Mouse (Mus musculus): ENCODE measurements at regions not wholly inside any gene's neighbourhood (a gene's known extent, or its start where the extent isn't known, plus 50 kb on each side); places are given as distances from the start of the nearest gene placed in this dataset.
A peak's percentile ranks its signal among the peaks of the same experiment; 100 is the strongest.

DNA sequence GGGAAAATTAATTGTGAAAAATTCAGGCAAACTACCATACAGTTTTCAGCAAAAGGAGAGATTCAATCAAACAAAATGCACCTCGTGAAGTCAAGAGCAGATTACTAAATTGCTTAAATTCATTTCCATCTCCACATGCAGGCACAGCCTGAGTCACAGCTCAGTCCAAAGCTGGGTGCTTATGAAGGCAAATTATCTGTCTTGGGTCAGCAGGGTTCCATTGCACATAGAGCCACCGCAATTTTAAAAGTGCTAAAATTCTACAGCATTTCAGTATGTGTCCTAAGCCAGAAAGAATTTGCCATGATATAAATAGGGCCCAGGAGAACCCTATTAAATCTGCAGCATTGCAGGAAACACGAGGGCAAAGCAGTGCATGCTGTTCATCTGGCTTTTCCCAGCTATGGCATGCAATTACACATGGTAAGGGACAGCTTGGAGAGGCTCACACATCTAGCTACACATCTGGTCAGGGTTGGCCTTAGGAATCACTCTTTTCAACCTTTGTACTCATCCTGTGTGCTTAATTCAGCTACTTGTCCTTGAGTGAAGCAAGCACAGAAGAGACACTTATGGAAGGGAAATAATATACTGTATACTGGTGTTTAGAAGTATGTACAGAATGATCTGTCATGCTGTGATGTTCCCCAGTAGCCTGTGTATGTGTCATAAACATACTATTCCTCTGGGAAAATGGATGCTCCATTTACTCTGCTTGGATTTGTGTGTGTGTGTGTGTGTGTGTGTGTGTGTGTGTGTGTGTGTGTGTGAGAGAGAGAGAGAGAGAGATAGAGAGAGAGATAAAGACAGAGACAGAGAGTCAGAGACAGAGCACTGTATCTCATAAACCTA is 271.0 kb upstream of the Myo3a start:
- Histone ChIP-seq H3K27ac (peak overlapping the region; percentile 68), H3K27me3 (no peaks in the 10 kb centered on the region), H3K4me3 (no peak overlapping the region), H3K9me3 (no peaks in the 10 kb centered on the region), H3K4me2 (no peak overlapping the region), H3K9ac (0 out of 2 replicates have a peak overlapping the region, but pooled peaks have one; percentile 10), H3K4me1 (replicated peaks) (peaks cover 22% of the 10 kb centered on the region), H3K36me3 (no peaks in the 10 kb centered on the region)
- ATAC-seq (ENCODE audit: low FRiP score): 0 out of 2 replicates have a peak, but pooled peaks have one; percentile 37
- 53% methylated on average over 3 of the region's 3 CpGs for WGBS

DNA sequence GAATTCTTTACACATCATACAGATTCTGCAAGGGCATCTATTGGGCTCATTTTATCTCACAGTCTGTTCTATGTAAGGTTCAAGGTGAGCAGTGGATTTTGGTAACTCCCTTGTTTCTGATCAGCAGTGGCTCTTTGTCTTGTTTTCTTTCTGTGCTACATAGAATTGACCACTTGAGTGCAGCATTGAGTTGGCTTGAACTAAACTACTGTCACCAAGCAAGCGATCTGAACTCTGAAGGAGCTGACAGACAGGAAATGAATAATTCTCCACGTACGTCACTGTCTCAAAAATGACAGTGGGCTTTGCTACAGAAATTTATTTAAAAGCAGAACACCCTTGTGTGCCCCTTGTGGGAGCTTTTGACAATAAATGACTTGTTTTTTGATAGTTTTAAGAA is 268.9 kb upstream of the Myo3a start:
- Histone ChIP-seq H3K27ac (peak overlapping the region; percentile 79), H3K4me1 (replicated peaks) (peaks cover 31% of the 10 kb centered on the region), H3K27me3 (no peaks in the 10 kb centered on the region), H3K4me2 (peak overlapping the region; percentile 44), H3K36me3 (no peaks in the 10 kb centered on the region), H3K9me3 (no peaks in the 10 kb centered on the region), H3K9ac (peak overlapping the region; percentile 59), H3K4me3 (no peak overlapping the region)
- 0% methylated on average over 3 of the region's 3 CpGs for WGBS
- peak; percentile 74 for ATAC-seq (ENCODE audit: low FRiP score)

DNA sequence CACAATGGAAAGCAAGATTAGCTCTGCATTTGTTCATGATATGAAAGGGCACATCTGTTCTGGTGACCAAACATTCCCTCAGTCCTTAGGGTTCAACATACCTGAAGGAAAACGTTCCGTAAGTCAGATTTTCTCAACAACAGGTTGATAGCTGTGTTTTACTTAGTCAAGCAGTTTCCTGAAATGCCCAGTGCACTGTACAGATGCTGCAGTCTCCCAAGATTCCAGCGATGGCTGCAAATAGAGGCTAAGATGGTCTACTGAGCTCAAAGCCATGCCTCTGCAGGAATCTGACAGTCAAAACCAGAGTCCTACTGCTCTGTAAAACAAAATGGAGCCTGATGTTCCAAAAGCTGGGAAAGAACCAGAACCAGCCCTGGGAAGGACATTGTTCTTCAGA is 268.5 kb upstream of the Myo3a start:
- H3K4me3 ChIP-seq: no peak overlapping the region
- peak overlapping the region; percentile 79 for H3K27ac ChIP-seq
- no peaks in the 10 kb centered on the region for H3K36me3 ChIP-seq
- no peaks in the 10 kb centered on the region for H3K9me3 ChIP-seq
- peaks cover 35% of the 10 kb centered on the region for H3K4me1 ChIP-seq (replicated peaks)
- peak overlapping the region; percentile 44 for H3K4me2 ChIP-seq
- no peaks in the 10 kb centered on the region for H3K27me3 ChIP-seq
- peak overlapping the region; percentile 51 for H3K9ac ChIP-seq
- WGBS: 46% methylated on average over 3 of the region's 3 CpGs
- no peak; the same call in 1 of the 2 replicates for ATAC-seq (ENCODE audit: low FRiP score)

DNA sequence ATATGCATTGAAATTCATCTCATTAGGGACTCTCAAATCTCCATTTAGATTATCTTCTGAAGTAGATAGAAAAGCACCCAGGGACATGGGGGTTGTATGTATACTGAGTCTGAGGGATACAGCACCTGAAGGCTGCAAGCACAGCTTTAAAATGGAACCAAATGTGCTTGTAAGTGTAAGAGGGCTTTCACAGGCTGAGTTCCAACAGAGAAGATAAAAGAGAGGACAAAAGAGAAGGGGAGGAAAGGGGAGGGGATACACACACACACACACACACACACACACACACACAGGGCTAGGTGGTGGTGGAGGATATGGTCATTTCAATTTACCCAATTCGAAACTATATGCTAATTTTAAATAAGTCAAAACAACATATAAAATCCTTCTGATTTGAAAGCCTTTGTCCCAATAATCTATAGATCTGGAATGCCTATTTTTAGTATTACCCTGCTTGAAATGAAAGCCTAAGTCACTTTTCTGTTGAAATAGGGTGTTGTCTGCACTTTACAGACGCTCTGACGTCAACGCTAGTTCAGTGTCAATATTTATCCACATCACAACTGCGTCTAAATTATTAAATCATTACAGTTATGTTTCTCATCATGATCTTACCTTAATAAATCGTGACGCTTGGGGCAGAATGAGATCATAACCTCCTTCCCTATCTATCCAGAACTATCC is 263.8 kb upstream of the Myo3a start:
- 8% methylated on average over 7 of the region's 7 CpGs for WGBS
- peak; percentile 70 for ATAC-seq (ENCODE audit: low FRiP score)

DNA sequence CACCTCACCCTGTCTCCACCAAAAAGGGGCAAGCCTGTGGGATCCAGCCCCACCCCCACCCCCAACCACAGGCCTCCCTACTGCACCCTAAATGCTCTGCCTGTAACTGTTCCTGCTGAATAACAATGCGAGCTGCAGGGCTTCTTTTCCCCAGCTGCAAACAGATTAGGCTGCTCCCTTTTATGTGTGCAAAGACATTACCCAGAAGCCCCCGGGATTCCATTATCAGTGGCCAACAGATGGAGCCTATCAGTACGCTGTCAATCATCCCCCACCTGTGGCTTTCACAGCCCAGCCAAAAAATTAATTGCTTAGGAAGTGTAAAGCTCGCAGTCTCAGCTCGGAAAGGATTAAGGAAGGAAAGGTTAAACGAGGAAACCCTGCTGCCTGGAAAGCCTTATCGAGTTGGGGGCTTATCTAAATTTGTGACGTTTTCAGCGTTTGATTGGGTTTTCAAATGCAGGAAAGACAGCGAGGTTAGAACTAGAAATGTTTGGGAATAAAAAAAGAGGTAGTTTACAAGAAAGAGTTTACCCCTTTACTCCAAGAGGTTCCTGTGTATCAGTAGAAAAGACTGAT is 263.2 kb upstream of the Myo3a start:
- Histone ChIP-seq H3K4me2 (peak overlapping the region; percentile 49), H3K27me3 (no peaks in the 10 kb centered on the region), H3K9ac (peak overlapping the region; percentile 53; the same call in 1 of the 2 replicates), H3K4me3 (peak overlapping the region; percentile 24), H3K9me3 (no peaks in the 10 kb centered on the region), H3K27ac (peak overlapping the region; percentile 92), H3K4me1 (replicated peaks) (peaks cover 18% of the 10 kb centered on the region), H3K36me3 (no peaks in the 10 kb centered on the region)
- ATAC-seq (ENCODE audit: low FRiP score): peak; percentile 95
- WGBS: 2% methylated on average over 10 of the region's 10 CpGs

More for the DNA sequence above, 263.8 kb upstream of the Myo3a start:
- Histone ChIP-seq H3K27me3 (no peaks in the 10 kb centered on the region), H3K4me1 (replicated peaks) (peaks cover 24% of the 10 kb centered on the region), H3K4me2 (peak overlapping the region; percentile 49), H3K27ac (peak overlapping the region; percentile 92), H3K9me3 (no peaks in the 10 kb centered on the region), H3K9ac (peak overlapping the region; percentile 53; the same call in 1 of the 2 replicates), H3K4me3 (peak overlapping the region; percentile 24), H3K36me3 (no peaks in the 10 kb centered on the region)

DNA sequence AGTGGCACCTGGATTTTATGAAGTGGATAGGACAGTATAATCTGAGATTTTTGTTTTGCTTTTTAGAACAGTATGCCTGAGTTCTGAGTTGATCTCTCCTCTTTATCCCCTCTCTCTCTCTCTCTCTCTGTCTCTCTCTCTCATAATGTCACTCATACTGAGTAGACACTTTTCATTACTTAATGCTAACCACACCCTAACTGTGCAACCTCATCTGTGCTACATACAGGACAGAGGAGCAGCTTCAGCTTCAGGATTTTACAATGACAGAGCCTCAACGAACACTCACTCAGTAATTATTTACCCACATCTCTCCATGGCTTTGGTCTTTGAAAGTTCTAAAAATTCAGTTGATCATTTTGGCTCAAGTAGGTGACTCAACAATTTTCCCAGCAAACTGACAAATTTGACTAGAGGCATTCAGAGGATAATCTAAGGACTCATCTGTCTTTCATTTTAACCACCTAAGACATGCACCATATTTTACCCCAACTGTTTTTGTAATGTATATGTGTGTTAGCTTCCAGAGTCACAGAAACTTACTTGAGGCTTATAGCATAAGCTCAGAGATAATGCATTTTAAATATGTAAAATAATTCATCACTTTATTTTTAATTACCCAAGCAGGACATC is 256.4 kb upstream of the Myo3a start:
- Histone ChIP-seq H3K4me1 (replicated peaks) (no peaks in the 10 kb centered on the region), H3K9me3 (no peaks in the 10 kb centered on the region), H3K27ac (no peak overlapping the region), H3K27me3 (no peaks in the 10 kb centered on the region), H3K9ac (no peak overlapping the region), H3K36me3 (no peaks in the 10 kb centered on the region), H3K4me3 (no peak overlapping the region), H3K4me2 (no peak overlapping the region)
- ATAC-seq (ENCODE audit: low FRiP score): no peak
- WGBS: 84% methylated on average over 1 of the region's 1 CpGs

DNA sequence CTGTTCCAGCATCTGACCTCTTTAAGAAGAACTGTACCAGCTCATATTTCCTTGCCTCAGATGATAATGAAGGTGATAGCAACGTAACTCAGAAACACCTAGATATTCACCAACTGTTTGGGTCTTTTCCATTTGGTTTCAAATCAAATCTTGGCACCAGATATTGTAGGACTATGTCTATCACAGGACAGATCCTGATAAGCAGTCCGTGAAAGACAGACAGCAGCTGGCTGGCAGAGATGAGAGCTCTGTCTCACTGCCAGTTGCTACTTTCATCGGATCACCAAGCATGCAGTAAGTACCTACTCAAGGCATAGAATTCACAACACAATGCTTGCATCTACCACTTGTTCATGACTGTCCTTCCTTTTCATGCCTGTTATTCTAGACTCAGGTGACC is 252.7 kb upstream of the Myo3a start:
- Histone ChIP-seq H3K27ac (no peak overlapping the region), H3K4me1 (replicated peaks) (no peaks in the 10 kb centered on the region), H3K27me3 (no peaks in the 10 kb centered on the region), H3K4me3 (no peak overlapping the region), H3K4me2 (no peak overlapping the region), H3K9me3 (no peaks in the 10 kb centered on the region), H3K36me3 (no peaks in the 10 kb centered on the region), H3K9ac (no peak overlapping the region)
- ATAC-seq (ENCODE audit: low FRiP score): no peak
- WGBS: 85% methylated on average over 3 of the region's 3 CpGs

DNA sequence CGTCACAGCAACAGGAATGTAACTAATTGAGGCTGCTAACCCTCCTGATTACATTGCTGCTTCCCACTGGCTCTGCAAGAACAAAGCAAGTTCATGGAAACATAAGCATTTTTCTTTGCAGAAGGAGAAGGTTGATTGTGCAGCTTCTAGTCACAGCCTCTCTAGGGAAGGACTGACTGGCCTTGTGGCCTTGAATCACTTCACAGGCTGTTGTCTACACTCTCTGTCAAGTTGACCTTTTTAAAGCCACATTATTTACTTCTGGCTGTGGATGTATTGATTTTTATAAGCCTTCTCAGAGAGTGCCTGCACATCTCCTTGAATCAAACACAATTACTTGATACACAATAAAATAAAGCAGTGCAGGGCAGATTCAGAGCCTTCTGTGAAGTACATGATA is 251.8 kb upstream of the Myo3a start:
- WGBS: 54% methylated on average over 1 of the region's 1 CpGs
- no peak overlapping the region for H3K4me3 ChIP-seq
- H3K36me3 ChIP-seq: no peaks in the 10 kb centered on the region
- H3K27me3 ChIP-seq: no peaks in the 10 kb centered on the region
- peak; percentile 46; the same call in 1 of the 2 replicates for ATAC-seq (ENCODE audit: low FRiP score)
- H3K9ac ChIP-seq: no peak overlapping the region
- H3K4me2 ChIP-seq: no peak overlapping the region
- H3K4me1 ChIP-seq (replicated peaks): no peaks in the 10 kb centered on the region
- H3K27ac ChIP-seq: 0 out of 2 replicates have a peak overlapping the region, but pooled peaks have one; percentile 6
- no peaks in the 10 kb centered on the region for H3K9me3 ChIP-seq

DNA sequence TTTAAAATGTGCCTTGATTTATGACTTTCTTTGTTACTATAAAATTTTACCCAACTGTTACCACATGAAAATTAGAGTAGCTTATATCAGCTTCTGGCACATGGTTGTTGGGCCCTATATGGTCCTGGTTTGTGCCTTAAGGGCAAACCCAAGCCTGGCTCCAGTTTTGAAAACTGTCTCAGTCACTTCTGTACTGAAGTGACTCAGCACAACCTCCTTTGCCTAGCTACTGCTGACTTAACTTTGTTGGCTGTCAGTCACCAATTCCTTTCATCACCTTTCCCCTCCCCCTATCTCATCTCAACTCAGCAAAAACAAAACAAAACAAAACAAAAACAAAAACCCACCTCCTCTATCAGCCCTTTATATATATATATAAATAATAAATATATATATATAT is 251.0 kb upstream of the Myo3a start:
- Histone ChIP-seq H3K4me2 (no peak overlapping the region), H3K4me3 (no peak overlapping the region), H3K9ac (no peak overlapping the region), H3K4me1 (replicated peaks) (no peaks in the 10 kb centered on the region), H3K9me3 (no peaks in the 10 kb centered on the region), H3K36me3 (no peaks in the 10 kb centered on the region), H3K27ac (no peak overlapping the region), H3K27me3 (no peaks in the 10 kb centered on the region)
- ATAC-seq (ENCODE audit: low FRiP score): no peak

DNA sequence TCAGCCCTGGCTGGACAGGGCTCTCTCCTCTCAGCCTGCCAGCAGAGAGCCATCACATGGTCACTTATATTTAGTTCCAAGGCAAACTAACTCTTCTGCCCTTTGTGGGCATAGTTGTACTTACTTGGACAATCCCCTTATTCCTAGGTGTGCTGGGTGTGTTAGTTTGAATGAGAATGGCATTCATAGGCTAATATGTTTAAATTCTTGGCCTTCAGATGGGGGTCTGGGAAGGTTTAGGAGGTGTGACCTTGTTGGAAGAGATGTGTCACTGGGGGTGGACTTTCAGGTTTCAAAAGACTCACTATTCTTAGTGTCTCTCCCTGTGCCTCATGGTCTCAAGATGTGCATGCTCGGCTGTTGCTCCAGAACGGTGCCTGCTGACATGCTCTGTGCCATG is 250.5 kb upstream of the Myo3a start:
- no peak overlapping the region for H3K4me3 ChIP-seq
- no peak overlapping the region for H3K9ac ChIP-seq
- H3K9me3 ChIP-seq: no peaks in the 10 kb centered on the region
- no peak for ATAC-seq (ENCODE audit: low FRiP score)
- no peak overlapping the region for H3K27ac ChIP-seq
- no peaks in the 10 kb centered on the region for H3K4me1 ChIP-seq (replicated peaks)
- WGBS: 84% methylated on average over 2 of the region's 2 CpGs
- no peaks in the 10 kb centered on the region for H3K36me3 ChIP-seq
- no peaks in the 10 kb centered on the region for H3K27me3 ChIP-seq
- no peak overlapping the region for H3K4me2 ChIP-seq

DNA sequence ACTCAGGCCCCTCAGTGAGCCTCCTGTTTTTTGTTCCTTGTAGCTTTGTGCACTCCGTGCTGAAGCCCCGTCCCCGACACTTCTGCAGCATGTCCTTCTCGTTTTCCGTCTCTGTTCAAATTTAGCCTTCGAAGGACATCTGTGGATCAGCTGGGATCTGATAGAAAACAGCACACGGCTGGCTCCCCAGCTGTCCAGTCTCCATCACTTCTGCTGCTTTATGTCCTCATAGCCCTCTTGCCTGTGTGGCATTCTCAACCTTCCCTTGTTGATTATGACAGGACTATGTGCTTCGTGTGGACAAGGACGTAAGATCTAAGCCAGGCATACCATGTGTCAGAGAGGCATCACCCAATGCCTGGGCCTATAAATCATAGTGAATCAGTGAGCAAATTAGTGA is 247.1 kb upstream of the Myo3a start:
- 84% methylated on average over 9 of the region's 9 CpGs for WGBS
- H3K27me3 ChIP-seq: no peaks in the 10 kb centered on the region
- no peaks in the 10 kb centered on the region for H3K9me3 ChIP-seq
- no peak overlapping the region for H3K4me3 ChIP-seq
- H3K4me1 ChIP-seq (replicated peaks): no peaks in the 10 kb centered on the region
- no peak overlapping the region for H3K9ac ChIP-seq
- no peaks in the 10 kb centered on the region for H3K36me3 ChIP-seq
- H3K4me2 ChIP-seq: no peak overlapping the region
- no peak for ATAC-seq (ENCODE audit: low FRiP score)
- H3K27ac ChIP-seq: no peak overlapping the region

DNA sequence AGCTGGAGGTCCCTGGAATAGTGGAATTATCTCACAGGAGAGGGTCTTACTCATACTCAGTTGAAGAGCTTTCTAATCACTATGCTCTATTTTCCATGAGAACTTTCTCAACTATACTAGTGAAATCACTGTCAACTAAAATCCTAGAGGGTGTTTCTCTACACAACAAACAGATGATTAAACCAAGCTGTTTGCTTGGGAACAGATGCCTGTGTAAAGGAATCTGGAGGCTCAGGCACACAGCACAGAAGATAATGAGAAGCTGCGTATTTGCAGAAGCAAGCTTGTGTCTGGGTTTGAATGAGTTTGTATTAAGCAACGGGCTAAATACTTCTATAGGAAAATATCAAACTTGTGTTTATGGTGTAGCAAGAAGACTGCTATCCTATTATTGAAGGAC is 202.9 kb upstream of the Myo3a start:
- no peaks in the 10 kb centered on the region for H3K9me3 ChIP-seq
- no peak overlapping the region for H3K27ac ChIP-seq
- ATAC-seq (ENCODE audit: low FRiP score): no peak
- H3K4me2 ChIP-seq: no peak overlapping the region
- no peaks in the 10 kb centered on the region for H3K27me3 ChIP-seq
- H3K4me1 ChIP-seq (replicated peaks): peaks cover 6% of the 10 kb centered on the region
- WGBS: 83% methylated on average over 2 of the region's 2 CpGs
- no peak overlapping the region for H3K4me3 ChIP-seq
- no peak overlapping the region for H3K9ac ChIP-seq
- no peaks in the 10 kb centered on the region for H3K36me3 ChIP-seq

Measured in hindbrain, embryonic 13.5 days (tissue).